Mouse (Mus musculus): Measurements from ENCODE around the gene Lrrc4.

The Lrrc4 gene

DNA sequence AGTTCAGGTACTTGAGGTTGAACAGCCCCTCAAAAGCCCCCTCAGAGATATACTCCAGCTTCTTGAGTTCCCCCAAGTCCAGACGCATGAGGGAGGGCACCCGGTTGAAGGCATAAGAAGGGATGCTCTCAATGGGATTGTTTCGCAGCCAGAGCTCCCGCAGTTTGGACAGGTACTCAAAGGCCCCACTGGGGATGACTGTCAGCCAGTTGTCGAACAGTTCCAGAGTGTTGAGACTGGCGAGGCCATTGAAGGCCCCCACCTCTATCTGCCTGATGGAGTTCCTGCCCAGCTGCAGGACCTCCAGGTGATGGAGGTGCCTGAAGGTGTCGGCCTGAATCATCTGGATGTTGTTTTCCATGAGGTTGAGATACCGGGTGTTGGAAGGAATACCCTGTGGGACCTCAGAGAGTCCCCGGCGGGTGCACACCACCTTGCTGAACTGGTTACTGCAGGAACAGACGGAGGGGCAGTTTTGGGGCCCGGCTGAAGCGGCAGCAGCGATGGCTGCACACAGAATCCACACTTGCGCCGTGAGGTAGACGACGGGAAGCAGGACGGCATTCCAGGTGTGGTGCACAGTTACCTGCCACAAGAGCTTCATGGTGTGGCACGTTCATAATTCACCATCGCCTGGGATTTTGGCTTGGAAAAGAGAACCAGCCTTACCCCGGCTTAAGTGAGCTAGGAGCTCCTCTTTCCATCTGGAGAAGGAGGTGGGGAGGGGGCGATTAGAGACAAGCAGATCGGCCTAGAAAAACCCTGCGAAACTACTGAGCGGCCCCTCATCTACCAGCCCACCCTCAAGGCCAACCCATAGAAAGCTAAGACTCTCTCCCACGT is at the start of gene Lrrc4:
Lrrc4 (minus strand) TSS at position 737 of the 843 bp plus-strand sequence.
- no peak for DNase-seq

DNA sequence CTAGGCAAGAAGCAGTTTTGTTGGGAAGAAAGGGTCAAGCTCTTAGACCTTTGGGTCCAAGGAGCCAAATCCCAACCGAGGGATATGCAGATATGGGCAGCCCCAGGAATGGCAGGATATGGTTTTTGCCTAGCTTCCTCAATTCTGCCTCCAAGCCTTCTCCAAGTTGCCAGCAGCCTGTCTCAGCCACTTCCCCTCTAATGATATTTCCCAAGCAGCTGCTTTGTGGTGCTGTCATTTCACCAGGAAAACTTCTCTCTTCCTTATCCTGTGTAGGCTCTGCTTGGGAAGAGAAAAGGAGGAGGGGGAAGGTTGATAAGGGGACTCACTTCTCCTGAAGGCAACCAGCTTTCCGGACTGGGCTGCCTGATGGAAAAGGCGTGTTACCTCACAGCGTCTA is 49.4 kb upstream of the Lrrc4 start:
- DNase-seq = no peak

GRCm38 (mm10) chr6:28879315-28879714 is 47.8 kb upstream of the Lrrc4 start:
- no peak for DNase-seq

GRCm38 (mm10) chr6:28877945-28878666 is 46.6 kb upstream of the Lrrc4 start:
- peak; percentile 37 for DNase-seq

GRCm38 (mm10) chr6:28876492-28876891 is 44.9 kb upstream of the Lrrc4 start:
- no peak for DNase-seq

- DNase-seq = no peak
Measured at GRCm38 (mm10) chr6:28875333-28875732, 43.8 kb upstream of the Lrrc4 start.

DNA sequence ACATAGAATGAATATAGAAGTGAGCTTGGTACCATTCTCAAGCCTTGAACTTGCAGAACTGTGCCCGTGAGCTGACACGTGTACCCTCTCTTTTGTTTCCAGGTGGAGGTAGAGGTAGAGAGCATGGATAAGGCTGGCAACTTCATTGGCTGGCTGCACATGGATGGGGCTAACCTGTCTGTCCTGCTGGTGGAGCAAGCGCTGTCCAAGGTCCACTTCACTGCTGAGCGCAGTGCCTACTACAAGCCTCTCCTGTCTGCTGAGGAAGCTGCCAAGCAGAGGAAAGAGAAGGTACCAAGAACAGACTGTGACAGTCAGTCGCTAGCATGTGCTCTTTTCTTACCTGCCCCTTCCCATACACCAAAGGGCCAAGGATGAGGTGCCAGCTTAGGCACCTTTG is 43.2 kb upstream of the Lrrc4 start:
- DNase-seq = no peak

GRCm38 (mm10) chr6:28874053-28874452 is 42.5 kb upstream of the Lrrc4 start:
- no peak for DNase-seq

GRCm38 (mm10) chr6:28872421-28872795 is 40.9 kb upstream of the Lrrc4 start:
- no peak for DNase-seq

GRCm38 (mm10) chr6:28871725-28872420 is 40.3 kb upstream of the Lrrc4 start:
- DNase-seq = no peak

- no peak for DNase-seq
Measured at GRCm38 (mm10) chr6:28867516-28868251, 36.1 kb upstream of the Lrrc4 start.

DNA sequence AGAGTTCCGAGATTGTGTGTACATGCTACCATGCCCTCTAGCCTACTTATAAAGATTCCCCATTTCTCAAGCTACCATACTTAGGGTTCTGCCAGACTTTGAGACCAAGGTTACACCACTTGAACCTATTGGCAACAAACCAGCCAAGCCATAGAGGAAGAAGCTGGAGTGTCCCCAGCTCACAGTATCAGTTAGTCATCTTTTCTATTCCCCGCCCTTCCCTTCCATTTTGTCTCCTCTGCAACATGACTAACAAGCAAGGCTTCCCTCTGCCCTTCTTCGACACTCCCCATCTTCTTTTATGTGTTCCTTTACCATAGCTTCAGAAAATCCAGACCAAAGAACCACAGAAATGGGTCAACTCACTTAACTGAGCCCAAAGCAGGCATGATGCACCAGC is 34.7 kb upstream of the Lrrc4 start:
- no peak for DNase-seq

- no peak for DNase-seq
Measured at GRCm38 (mm10) chr6:28865112-28865511, 33.6 kb upstream of the Lrrc4 start.

- DNase-seq = no peak
Measured at GRCm38 (mm10) chr6:28864684-28865083, 33.1 kb upstream of the Lrrc4 start.

DNA sequence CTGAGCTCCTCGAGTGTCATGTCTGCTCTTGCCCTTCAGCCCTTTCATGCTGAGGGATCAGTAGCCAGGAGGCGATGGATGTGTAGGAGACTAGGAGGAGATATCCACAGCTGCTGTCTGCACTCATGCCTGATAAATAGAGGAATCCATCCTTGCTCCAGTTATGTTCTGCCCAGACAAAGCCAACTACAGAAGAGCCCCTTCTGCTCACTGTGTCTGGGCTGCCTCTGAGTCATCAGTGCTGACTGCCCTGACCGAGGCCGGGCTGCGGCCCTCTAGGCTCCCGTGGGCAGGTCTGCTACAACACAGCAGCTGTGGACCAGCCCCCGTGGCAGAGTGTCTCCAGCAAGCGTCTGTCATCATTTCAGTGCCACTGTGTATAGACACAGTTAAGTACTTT is 30.8 kb upstream of the Lrrc4 start:
- no peak for DNase-seq

DNA sequence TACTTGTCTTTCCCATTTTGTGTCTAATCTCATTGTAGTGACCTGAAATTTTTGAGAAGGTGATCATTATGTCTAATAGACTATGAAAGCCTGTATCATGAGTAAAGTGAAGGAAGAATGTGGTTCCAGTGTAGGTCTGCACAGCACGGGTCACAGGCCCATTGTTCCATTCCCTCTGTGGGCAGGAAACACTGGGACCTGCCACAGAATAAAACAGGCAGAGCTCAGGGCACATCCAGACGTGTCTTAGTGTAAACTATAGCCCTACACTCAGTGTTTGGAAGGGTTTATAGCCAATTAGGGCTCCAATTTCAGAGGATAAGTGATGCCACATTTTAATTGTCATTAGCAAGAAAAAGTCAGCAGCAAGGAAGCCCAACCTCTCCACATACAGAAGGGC is 29.4 kb upstream of the Lrrc4 start:
- DNase-seq = no peak

- no peak for DNase-seq
Measured at GRCm38 (mm10) chr6:28860450-28860849, 28.9 kb upstream of the Lrrc4 start.

DNA sequence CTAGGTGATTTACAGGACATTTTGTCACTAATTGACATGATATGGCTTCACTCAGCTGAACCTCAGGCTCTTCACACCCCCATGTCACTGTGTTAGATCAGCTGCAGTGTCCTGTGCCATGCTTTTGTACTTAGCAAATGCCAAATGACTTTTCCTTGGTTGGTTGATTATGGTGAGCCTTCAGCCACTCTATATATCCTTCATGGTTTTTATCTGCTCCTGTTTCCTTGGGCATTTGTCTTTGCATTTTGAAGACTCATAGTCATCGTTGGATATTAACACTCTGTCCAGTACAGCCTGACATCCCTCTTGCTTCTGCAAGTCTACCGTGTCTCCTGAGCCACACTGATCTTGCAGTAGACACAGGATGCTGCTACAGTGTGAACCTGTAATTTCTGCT is 27.5 kb upstream of the Lrrc4 start:
- no peak for DNase-seq

DNA sequence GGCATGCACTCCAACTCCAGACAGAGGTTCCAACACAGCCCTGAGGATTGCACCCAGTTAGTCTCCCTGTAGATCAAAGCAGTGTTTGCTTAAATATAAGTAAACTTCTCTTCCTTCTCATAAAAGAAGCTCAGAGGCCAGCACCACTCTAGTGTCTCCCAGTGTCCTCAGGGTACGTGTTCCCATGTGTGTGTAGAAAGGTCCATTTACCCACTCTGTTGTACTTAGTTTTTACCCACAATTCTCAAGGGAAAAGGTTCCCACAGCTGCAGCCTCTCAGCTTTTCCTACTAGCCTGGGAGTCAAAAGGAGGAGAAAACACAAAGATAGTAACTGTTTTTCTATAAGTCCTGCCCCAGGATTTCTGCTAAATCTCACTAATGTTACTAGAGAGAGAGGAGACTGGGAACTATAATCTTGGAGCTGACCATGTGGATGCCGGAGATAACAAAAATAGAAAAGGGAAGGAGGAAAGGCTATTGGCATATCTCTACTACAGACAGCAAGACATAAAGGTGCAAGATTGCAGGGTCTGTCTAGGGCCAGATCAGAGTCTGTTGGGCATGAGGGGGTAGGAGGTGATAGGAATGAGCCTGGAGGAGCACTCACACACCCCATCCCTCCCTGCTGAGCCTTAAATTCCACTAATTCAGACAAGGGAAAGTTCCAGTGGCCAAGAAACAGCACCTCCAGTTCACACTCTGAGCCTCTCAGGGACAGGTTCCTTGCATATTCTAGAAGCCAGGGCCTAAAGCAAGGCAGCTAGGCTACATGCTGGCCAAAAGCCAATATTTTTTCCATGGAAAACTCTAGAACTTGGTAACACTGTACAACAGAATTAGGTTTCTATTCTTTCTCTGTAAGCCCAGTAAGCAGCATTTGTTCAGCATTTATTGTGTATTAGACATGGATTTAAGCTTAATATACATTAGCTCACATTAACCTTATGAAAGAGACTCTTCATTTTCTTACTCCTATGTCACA is 25.9 kb upstream of the Lrrc4 start:
- no peak for DNase-seq

DNA sequence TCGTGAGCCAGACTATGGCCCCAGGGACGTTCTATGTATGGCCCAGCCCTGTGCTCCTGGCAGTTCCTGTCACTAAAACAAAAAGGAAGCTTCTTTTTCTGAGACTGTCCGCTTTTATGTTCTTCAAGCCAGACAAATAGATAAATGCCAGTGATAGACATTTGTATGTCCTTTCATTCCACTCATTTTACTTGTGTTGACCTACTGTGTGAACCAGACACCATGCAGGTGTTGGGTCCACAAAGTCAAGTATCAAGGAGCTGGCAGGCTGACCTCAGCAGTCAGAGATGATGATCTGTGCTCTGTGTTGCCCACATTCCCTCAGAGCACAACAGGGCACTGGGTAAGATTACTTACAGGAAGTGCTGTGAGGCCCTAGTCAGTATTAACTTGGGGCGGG is 25.2 kb upstream of the Lrrc4 start:
- no peak for DNase-seq

DNA sequence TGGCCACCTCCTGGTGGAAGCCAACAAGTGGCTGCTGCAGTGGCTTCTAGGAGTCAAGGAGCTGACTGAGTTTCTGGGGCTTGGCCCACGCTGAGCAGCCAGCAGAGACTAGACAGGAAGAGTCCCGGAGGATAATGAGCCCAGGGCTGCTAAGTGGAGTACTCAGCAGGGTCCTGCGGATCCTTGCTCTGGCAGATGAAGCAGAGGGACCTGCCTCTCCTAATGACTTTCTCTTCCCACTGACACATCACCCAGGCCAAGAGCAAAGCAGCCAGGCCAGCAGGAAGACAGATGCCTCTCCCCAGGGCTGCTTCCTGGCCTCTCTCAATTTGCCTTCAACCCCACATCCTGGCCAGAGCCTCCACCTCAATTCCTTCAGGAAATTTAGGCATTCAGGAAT is 23.9 kb upstream of the Lrrc4 start:
- DNase-seq = no peak

DNA sequence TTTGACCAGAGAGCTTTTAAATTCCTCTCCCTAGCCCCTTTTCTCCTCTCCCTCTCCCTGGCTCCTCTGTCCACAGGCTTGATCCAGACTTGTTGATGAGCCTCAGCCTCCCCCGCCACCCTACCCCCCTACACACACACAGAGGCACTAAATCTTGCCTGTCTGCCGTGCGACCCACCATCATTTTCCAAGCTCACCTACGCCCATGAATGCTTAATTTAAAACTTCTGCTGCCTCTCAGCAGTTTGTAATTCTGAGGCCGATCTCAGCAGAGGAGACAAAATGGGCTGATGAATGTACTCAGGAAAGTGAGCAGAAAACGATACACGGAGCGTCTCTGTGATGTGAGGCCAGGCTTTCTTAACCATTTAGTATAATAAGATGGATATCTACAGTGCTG is 23.1 kb upstream of the Lrrc4 start:
- DNase-seq = no peak

Measured in thymus, postnatal 4 days (tissue).